Mouse (Mus musculus) testis, adult 2 months (tissue): ENCODE data around the gene Armc8.

ENCODE experiments used
- CTCF ChIP-seq: fragments of 200-500 bp; IDR thresholded peaks from 2 replicates; pipeline ENCODE4 v1.5.1; 2012; ENCODE audit warnings: low read depth, mild to moderate bottlenecking, inconsistent platforms, low read length, moderate library complexity; ENCODE audit not compliant: control insufficient read depth, insufficient read depth, insufficient replicate concordance
- POLR2A ChIP-seq: fragments of 200-500 bp; IDR thresholded peaks from 2 replicates; pipeline ENCODE4 v1.6.1; 2012; ENCODE audit warnings: low read depth, mild to moderate bottlenecking, inconsistent platforms, low read length, moderate library complexity; ENCODE audit not compliant: control insufficient read depth

GRCm38 (mm10) chr9:99437781-99438565 is 130.7 kb downstream of the Armc8 start:
- no peak for TF ChIP-seq CTCF
- TF ChIP-seq POLR2A = no peak
